Mouse (Mus musculus) brain, embryonic 14.5 days (tissue): ENCODE results near the gene Zfp36.

Source experiments
- CTCF ChIP-seq: fragments of 200-500 bp; IDR thresholded peaks from 2 replicates; pipeline ENCODE4 v1.5.1; 2012; ENCODE audit warnings: inconsistent platforms, mild to moderate bottlenecking, moderate library complexity, borderline replicate concordance; ENCODE audit not compliant: insufficient read depth, insufficient read length; ENCODE audit errors: extremely low read depth
- POLR2A ChIP-seq: fragments of 200-500 bp; IDR thresholded peaks from 2 replicates; pipeline ENCODE4 v1.6.1; 2012; ENCODE audit warnings: mild to moderate bottlenecking, inconsistent platforms, borderline replicate concordance; ENCODE audit not compliant: poor library complexity, insufficient read depth, insufficient read length, severe bottlenecking; ENCODE audit errors: extremely low read depth

- TF ChIP-seq CTCF (no peak), POLR2A (no peak)
These were observed 4.1 kb upstream of the Zfp36 start for GRCm38 (mm10) chr7:28384162-28384561.
